Mouse (Mus musculus) lung, adult 2 months (tissue): Measurements from ENCODE around the gene Spop.

Experiments used
- CTCF ChIP-seq: fragments of 200-500 bp; IDR thresholded peaks from 2 replicates; pipeline ENCODE4 v1.5.1; 2011; ENCODE audit warnings: mild to moderate bottlenecking, low read length, control low read depth; ENCODE audit not compliant: insufficient read depth
- POLR2A ChIP-seq: fragments of 200-500 bp; IDR thresholded peaks from 2 replicates; pipeline ENCODE4 v1.6.1; 2011; ENCODE audit warnings: low read depth, mild to moderate bottlenecking, control low read depth, low read length, borderline replicate concordance; ENCODE audit errors: extremely low read depth

DNA sequence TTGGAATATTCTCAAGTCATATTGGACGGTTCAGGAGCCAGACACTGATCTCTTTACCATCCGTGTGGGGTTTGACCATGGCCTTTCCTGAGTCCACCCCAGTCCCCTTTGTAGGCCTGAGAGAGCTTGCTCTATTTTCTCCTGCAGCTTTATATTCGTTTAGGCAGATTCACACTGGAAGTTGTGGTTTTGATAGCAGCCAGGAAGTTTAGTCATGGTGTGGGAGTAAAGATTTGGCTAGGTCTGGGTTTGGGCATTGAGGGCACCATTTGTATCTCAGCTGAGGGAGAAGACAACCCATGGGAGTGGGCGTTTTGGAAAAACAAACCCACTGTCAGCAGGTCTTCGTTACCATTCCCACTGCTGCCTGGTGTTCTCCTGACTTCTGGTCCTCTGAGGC lies 34.3 kb upstream of the Spop start:
- TF ChIP-seq CTCF (no peak), POLR2A (no peak)
